Mouse (Mus musculus) gastrocnemius, postnatal 14 days (tissue): ENCODE results near the gene Cisd2. TPM values are rescaled to one million over a fixed set of nuclear protein-coding genes. Genes with fewer than 3 reads are reported as not detected.

Experiments
- total RNA-seq, 2 experiments: library from RNA; stranded (reverse); gene quantifications; 2 replicates each; pipeline ENCODE4 v1.2.3; 2021

The Cisd2 gene
- total RNA-seq, 2 experiments from 2014 or later: 20.0 to 21.0 TPM

Other genes with a start within 250 kb of the Cisd2 start
- 1 to 10 TPM; 1.7 to 1.9 TPM for gene Cenpe, start 211.4 kb downstream of the Cisd2 start, total RNA-seq
- gene Bdh2, start 142.7 kb downstream of the Cisd2 start, total RNA-seq: 1 to 10 TPM; 4.4 to 4.7 TPM
- gene Slc9b2, start 116.2 kb downstream of the Cisd2 start, total RNA-seq: under 1 TPM; 0.29 to 0.33 TPM
- gene Slc9b1, start 75.9 kb downstream of the Cisd2 start, total RNA-seq: not detected
- 100 to 1,000 TPM; 286 to 311 TPM for gene Ube2d3, start 14.2 kb upstream of the Cisd2 start, total RNA-seq
- 1 to 10 TPM; 4.6 to 6.6 TPM for gene Manba, start 61.7 kb upstream of the Cisd2 start, total RNA-seq